Mouse (Mus musculus) large intestine, adult 2 months (tissue): ENCODE results near the gene Fbxo34. TPM values are rescaled to one million over a fixed set of nuclear protein-coding genes. Genes with fewer than 3 reads are reported as not detected.
A peak's percentile ranks its signal among the peaks of the same experiment; 100 is the strongest.

ENCODE experiments used
- DNase-seq: peaks from one replicate; pipeline ENCODE4 v3.0.0-alpha.2; 2012; ENCODE audit warnings: low read depth, low spot score
- WGBS: fragments of 180-500 bp; shearing (Covaris S2); methylation state at CpG from one replicate; pipeline ENCODE4 v1.1.7; 2018; 5-methylcytosine and 5-hydroxymethylcytosine counted together
- polyA plus RNA-seq: library from polyadenylated mRNA; depleted of rRNA; stranded (reverse); fragments of >200 nt; gene quantifications from 2 replicates; pipeline ENCODE4 v1.2.3, GENCODE M21; 2012

Fbxo34 gene
- polyA plus RNA-seq, 1 experiment, result 16.6 TPM

DNA sequence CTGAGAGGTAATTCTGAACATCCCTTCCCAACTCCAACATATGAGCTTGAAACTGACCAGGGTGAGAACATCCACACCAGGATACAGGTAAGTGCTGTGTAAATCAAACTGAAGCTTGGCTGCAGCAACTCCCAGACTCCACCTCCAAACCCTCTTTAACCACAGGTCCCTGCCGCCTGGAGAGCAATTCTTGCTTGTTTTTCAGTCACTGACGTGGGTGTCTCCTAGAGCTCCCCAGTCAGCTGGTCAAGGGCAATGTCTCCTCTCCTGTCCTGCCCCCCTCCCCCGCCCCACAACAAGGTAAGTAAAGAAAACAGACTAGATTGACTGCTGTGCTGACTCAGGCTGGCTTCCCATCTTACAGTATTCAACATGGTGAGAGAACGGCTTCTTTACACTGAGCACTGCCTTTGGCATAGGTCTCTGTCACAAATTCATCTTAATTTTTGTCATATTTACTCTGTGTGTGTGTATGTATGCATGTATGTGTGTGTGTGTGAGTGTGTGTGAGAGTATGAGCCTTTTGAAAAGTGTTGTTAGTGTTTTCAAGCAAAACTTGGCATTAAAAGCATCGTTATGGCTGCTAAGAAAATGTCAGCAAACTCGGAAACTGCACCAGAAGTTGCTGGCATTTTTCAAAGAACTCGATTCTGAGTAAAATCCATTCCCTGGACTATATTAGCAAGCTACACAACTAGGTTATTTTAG, 15.4 kb downstream of the Fbxo34 start:
- 43% methylated on average over 7 of the region's 7 CpGs for WGBS
- no peak for DNase-seq

DNA sequence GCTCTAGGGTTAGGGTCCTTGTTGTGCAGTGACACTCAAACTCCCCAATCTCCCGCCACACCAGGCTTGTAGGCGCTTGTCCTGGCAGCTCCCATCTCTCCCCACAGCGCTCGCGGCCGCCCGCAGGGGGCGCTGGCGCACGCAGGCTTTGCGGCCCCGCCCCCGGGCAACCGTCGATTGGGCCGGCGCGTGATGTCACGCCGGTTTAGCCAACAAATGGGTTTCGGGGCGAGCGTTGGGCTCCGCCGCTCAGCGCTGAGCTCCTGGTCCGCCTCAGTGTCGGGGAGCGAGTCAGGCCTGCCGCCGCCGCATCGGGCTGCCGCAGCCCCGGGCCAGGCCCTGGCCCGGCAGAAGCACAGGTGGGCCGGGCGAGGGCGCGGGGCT, 22.1 kb downstream of the Fbxo34 start:
- peak; percentile 88 for DNase-seq
- under 1% methylated on average over 40 of the region's 40 CpGs for WGBS

- under 1% methylated on average over 69 of the region's 69 CpGs for WGBS
- no peak for DNase-seq
These were observed 22.7 kb downstream of the Fbxo34 start for GRCm38 (mm10) chr14:47472743-47473546.

DNA sequence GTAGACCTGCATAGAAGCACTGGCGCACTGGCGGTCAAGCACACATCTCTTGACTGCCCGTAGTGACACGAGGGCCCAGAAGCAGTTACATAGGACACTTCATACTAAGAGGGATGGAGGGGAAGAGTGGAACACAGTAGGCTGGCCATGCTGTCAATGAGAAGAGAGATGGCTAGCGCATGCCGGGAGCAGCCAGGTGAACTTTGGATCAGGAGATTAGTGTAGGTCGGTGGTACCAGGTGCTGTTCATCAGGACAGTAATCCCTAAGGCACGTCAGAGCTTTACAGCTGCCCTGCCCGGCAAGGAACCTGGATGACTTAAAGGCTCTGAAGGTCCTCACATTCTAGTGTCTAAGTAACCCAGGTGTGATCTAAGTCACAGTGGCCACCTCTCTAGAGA, 23.7 kb downstream of the Fbxo34 start:
- DNase-seq, result no peak
- 39% methylated on average over 9 of the region's 9 CpGs for WGBS

DNA sequence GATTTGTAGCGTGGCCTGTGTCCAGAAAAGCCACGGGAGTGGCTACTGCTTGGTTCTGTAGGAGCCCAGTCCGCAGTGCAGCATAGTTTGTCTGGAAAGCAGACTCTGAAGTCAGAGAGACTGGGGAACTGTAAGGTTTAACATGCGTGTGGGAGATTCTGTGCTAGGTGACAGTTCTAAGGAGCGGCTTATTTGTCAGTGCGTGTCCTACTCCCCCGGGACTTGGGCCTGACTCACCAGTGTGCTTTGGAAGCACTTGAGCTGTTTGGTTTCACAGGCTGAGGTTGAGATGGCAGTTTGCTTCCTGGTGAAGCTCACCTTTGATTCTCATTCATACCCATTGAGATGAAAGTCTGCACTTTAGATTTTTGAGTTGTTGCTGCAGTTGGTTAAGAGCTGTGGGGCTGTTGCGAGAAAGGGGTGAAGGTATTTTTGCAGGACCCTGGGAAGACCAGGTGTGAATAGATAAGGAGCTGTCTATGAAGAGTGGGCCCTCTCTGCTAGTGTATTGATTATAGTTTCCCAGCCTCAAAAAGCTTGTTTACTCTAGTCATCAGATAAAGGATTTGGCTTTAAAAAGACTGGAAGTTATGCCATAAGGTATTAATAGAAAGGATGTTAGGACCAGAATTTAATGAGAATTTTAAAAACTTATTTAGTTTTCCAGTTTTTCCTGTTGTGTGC, 24.5 kb downstream of the Fbxo34 start:
- no peak for DNase-seq
- WGBS, result 42% methylated on average over 8 of the region's 8 CpGs

GRCm38 (mm10) chr14:47476266-47476665, 26.0 kb downstream of the Fbxo34 start:
- no peak for DNase-seq
- WGBS, result 78% methylated on average over 4 of the region's 4 CpGs

DNA sequence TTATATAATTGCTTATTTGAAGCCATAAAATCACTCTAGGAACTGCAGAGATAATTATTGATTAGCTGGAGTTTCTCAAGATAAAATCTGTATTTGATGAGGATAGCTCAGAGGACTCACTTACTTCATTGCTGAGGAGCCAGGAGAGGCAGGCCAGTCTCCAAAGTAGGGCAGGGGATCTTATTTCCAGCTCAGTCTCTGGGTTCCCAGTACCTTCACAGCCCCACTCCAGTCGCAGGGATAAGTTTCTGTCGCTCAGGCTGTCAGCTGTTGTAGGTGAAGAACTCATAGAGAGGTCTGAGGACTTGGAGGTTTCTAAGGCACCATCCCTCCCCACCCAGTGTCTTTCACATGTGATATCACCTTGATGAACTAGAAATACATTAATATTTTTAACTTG, 27.5 kb downstream of the Fbxo34 start:
- WGBS, result 81% methylated on average over 2 of the region's 2 CpGs
- no peak for DNase-seq

DNA sequence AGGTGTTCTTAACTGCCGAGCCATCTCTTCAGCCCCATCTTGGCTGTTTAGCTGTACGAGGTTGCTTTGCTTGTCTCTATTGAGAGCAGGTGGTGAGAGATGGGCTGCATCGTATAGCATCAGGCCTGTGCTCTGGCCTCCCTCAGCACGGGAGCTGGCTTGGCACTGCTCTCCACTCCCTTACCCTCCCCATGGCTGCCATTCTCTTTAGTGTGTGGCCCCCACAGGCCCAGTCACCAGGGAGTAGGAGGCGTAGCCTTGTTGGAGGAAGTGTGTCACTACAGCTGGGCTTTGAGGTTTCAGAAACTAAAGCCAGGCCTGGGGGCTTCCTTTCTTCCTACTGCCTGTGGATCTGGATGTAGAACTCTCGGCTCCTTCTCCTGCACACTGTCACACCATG, 32.0 kb downstream of the Fbxo34 start:
- no peak for DNase-seq
- WGBS, result 86% methylated on average over 6 of the region's 6 CpGs

GRCm38 (mm10) chr14:47483099-47483498, 32.9 kb downstream of the Fbxo34 start:
- WGBS, result 100% methylated on average over 1 of the region's 1 CpGs
- no peak for DNase-seq

DNA sequence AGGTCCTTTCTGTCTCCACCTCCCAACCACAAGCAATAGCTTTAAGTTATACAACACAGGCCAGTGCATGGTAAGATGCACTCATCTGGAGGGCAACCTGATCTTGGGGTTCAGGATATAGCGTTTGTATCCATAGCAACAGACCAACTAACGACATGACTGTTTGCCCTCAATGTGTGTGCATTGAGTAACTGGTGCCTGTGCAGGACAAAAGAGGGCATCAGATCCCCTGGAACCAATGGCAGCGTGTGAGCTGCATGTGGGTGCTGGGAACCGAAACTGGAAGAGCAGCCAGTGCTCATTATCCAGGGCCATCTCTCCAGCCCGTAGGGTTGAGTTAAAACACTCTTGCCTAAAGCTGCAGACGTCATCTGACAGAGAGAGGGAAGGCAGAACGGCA, 38.5 kb downstream of the Fbxo34 start:
- DNase-seq, result no peak
- 51% methylated on average over 7 of the region's 7 CpGs for WGBS

- DNase-seq, result no peak
- 15% methylated on average over 10 of the region's 10 CpGs for WGBS
These were observed 39.3 kb downstream of the Fbxo34 start for GRCm38 (mm10) chr14:47489310-47490097.

GRCm38 (mm10) chr14:47490732-47491131, 40.5 kb downstream of the Fbxo34 start:
- DNase-seq, result no peak
- WGBS, result 81% methylated on average over 2 of the region's 2 CpGs

DNA sequence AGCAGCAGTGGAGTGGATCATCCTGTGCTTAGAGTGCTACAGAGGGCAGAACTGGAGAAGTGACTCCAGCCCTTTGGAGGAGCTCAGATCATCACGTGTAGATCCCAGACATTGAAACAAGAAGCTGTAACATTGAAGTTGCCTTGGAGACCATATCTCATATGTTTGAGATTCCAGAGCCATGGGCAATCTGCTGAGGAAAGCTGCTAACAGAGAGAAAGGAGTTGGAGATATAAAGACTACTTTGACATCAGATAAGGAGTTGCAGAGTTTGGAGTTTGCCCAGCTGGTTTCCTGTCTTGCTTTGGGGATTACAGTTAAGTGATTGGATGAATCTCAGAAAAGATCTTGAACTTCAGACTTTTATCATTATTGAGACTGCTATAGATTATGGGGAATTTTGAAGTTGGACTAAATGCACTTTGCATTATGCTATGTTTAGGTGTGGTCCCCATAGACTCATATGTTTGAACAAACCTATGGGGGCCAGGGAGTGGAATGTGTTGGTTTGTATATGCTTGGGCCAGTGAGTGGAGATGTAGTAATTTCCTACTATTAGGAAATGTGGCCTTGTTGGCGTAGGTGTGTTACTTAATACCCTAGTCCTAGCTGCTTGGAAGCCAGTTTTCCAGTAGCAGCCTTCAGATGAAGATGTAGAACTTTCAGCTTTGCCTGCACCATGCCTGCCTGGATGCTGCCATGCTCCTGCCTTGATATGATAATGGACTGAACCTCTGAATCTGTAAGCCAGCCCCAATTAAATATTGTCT, 43.6 kb downstream of the Fbxo34 start:
- DNase-seq, result no peak
- WGBS, result 83% methylated on average over 2 of the region's 2 CpGs

GRCm38 (mm10) chr14:47495951-47496350, 45.7 kb downstream of the Fbxo34 start:
- no peak for DNase-seq
- 45% methylated on average over 3 of the region's 3 CpGs for WGBS

GRCm38 (mm10) chr14:47497166-47497565, 46.9 kb downstream of the Fbxo34 start:
- 79% methylated on average over 3 of the region's 3 CpGs for WGBS
- no peak for DNase-seq

DNA sequence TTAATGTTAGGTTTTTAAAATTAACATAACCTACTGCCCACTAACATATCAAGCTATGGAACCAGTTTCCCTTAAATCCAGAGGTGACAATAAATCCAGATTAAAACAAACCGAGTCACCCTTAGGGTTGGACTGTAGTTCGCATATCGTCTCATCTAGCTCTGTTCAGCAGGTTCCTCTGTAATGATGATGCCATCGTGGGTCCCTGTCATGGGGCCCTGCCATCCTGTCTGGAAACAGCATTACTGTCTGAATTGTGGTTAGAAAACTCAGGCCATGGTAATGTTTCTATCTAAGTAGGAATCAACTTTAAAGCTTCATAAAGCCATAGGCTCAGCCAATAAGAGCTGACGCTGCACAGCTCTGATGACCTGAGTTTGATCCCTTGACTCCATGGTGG, 48.4 kb downstream of the Fbxo34 start:
- no peak for DNase-seq
- WGBS, result 87% methylated on average over 5 of the region's 5 CpGs

DNA sequence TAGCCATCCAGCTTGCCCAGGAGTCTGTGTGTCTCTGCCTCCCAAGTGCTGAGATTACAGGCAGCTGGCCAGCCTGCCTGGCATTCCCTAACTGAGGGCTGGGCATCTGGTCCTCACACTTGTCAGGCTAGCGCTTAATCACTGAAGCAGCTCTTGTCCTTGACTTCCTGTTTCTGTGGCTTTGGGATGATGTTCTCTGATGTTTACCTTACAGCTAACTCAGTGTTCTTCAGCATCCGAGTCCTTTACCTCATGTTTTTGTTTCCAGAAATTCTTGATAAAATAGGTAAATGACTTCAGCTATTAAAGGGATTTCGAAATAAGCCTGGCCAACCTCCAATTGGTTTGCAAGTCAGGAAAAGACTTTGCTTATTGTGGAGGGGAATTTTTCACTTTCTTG, 53.8 kb downstream of the Fbxo34 start:
- DNase-seq, result no peak
- WGBS, result 83% methylated on average over 3 of the region's 3 CpGs

DNA sequence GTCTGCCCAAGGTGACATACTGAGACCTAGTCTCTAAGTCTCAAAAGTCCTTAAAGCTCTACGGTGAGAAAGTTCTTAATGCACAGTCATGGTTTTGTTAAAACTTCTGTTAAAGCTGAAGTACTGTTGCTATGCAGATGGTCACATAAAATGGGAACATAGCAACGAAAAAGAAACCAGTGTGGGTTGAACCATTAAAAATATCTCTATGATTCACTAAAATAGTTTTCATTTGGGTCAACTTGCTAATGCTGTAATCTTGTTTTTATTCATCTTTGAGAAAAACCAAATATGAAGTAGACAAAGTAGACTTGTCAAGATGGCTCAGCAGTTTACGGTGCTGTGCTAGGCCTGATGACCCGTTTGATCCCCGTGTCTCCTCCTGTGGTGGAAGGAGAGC, 56.5 kb downstream of the Fbxo34 start:
- DNase-seq, result no peak
- WGBS, result 84% methylated on average over 5 of the region's 5 CpGs

DNA sequence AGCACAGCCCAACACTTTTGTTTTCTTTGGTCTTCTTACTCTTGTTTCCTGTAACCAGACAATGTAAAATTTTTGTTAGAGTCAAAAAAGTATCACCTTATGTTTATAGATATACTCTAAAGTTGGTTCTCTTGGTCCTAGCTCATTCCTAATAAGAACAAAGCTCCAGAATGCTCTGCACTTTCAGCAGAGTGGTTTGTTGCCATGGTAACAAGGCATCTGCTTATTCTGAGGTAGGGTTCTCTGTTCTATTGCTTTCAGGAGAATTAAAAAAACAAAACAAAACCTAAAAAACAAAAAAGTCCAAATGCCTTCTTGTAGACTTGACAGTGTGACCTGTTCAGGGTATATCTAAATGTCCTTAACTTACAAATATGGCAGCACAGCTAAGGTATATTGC, 57.8 kb downstream of the Fbxo34 start:
- DNase-seq, result no peak
